Mouse (Mus musculus): ENCODE measurements around the gene Fam104a.

DNA sequence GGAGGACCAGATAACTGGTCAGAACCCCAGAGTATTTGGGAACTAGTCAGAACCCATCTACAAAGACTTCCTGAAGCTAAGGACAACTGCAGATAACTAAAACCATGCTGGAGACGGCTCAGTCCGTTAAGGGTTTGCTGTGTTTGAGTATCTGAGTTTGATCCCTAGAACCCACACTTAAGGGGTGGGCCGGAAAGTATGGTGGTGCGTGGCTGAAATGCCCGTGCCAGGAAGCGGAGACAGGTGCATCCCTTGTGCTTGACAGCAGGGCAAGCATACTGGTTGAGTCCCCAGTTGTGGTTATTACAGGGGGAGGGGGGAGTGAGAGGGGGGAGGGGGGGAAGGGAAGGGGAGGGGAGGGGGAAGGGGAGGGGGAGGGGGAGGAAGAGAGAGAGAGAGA lies 69.5 kb downstream of the Fam104a start:
- TF ChIP-seq CTCF (IDR thresholded peaks at IDR 0.05; ENCODE audit: control insufficient read depth, insufficient read depth, insufficient replicate concordance, low read depth, low read length), result no peak
- TF ChIP-seq POLR2A (IDR thresholded peaks at IDR 0.05; ENCODE audit: control insufficient read depth, low read depth, low read length), result no peak

All from testis, adult 2 months (tissue).